Mouse (Mus musculus): ENCODE results near the gene Dld. TPM values are rescaled to one million over a fixed set of nuclear protein-coding genes. Genes with fewer than 3 reads are reported as not detected.

The Dld gene
- total and polyA plus RNA-seq, 3 experiments = 10.7 to 214 (median 146) TPM

DNA sequence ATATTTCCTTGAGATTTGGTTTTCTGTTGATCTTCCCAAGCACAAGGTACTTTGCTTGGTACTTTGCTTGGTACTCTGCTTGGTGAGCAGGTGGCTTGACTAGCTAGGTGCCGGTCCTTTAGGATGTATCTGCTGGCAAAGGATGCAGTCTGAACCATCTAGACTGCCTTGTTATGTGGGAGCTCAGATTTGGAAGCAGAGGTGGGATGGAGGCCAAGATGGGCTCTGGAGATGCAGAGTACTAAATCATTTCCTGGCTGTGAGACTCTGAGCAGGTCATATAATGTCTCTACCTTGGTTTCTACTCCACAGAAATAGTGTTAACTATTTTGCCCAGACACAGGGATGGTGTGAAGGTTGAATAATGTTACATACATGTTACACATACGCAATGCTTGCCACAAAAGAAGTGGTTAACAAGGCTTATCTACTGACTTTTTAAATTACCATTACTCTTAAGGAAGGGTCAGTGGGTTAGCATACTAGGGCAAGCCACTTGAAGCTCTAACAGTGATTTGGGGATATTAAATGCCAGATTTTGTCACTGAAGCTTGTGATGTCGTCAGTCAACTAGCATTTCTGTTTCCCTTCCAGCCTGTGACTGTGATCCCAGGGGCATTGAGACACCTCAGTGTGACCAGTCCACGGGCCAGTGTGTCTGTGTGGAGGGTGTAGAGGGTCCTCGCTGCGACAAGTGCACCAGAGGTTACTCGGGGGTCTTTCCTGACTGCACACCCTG is 33.4 kb downstream of the Dld start:
- Histone ChIP-seq H3K27me3 (ENCODE audit: insufficient read depth, low read length) (peaks cover 22% of the 10 kb centered on the region), H3K4me1 (ENCODE audit: insufficient read depth, low read depth, low read length) (no peaks in the 10 kb centered on the region; the same call in 1 of the 2 replicates), H3K36me3 (replicated peaks) (no peaks in the 10 kb centered on the region), H3K9me3 (replicated peaks) (no peaks in the 10 kb centered on the region), H3K4me3 (ENCODE audit: low read depth, low read length) (no peak overlapping the region)
- DNase-seq (ENCODE audit: low spot score) (no peak), ATAC-seq (ENCODE audit: extremely low read depth, insufficient number of reproducible peaks, low FRiP score, poor library complexity, severe bottlenecking) (no peak)
- no peak for TF ChIP-seq GATA1 (IDR thresholded peaks at IDR 0.05; ENCODE audit: borderline replicate concordance, low read length)
- TF ChIP-seq POLR2AphosphoS5 (IDR thresholded peaks at IDR 0.05; ENCODE audit: insufficient replicate concordance, low read depth, low read length) = no peak
- TF ChIP-seq TAL1 (conservative IDR thresholded peaks at IDR 0.05; ENCODE audit: low read depth, low read length) = no peak
- TF ChIP-seq GATA2 (IDR thresholded peaks at IDR 0.05; ENCODE audit: borderline replicate concordance, low read depth, low read length) = no peak

DNA sequence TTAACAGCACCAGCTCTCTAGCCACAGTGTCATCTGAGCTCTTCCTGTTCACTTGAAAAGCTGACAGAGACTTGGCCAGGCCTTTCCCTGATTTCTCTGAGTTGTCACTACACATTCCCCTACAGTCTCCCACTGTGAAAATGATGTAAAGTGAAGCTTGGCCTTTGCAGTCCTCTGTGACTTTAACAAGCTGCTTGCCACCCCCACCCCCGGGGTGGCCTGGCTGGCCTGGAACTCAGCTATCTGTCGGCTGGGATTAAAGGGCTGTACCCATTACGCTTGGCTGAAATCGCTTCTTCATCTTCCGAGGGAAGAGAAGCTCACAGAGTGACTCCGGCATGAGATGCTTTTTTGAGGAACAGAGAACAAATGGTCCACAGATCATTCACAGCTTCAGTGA is 35.3 kb downstream of the Dld start:
- no peak for ATAC-seq (ENCODE audit: extremely low read depth, insufficient number of reproducible peaks, low FRiP score, poor library complexity, severe bottlenecking)
- no peak for TF ChIP-seq CTCF (IDR thresholded peaks at IDR 0.05; ENCODE audit: low read depth, low read length)
- TF ChIP-seq TAL1 (conservative IDR thresholded peaks at IDR 0.05; ENCODE audit: low read depth, low read length) = no peak
- TF ChIP-seq GATA1 (IDR thresholded peaks at IDR 0.05; ENCODE audit: borderline replicate concordance, low read length) = no peak
- TF ChIP-seq POLR2AphosphoS5 (IDR thresholded peaks at IDR 0.05; ENCODE audit: insufficient replicate concordance, low read depth, low read length) = no peak
- no peak for TF ChIP-seq GATA2 (IDR thresholded peaks at IDR 0.05; ENCODE audit: borderline replicate concordance, low read depth, low read length)
- no peaks in the 10 kb centered on the region; the same call in 1 of the 2 replicates for H3K4me1 ChIP-seq (ENCODE audit: insufficient read depth, low read depth, low read length)
- no peak for DNase-seq (ENCODE audit: low spot score)
- H3K36me3 ChIP-seq (replicated peaks) = no peaks in the 10 kb centered on the region
- H3K27me3 ChIP-seq (ENCODE audit: insufficient read depth, low read length) = peaks cover 19% of the 10 kb centered on the region
- no peaks in the 10 kb centered on the region for H3K9me3 ChIP-seq (replicated peaks)
- no peak overlapping the region for H3K4me3 ChIP-seq (ENCODE audit: low read depth, low read length)

DNA sequence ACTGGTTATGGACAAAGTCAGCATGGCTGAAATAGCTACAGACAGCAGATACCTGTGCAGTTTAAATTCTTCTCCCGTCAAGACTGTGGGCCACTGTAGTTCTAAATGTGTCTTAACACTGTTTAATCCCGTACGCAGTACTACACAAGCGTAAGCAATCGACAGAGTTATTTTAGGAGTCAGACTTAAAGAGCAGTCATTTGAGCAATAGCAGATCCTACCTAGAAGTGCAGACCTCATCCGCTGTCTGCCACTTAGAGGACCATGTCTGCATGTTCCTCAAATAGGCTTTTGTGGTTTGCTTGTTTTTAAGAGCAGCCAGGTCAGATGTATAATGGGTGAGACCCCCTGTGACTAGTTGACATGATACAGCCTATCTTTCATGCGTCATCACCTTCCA is 36.9 kb downstream of the Dld start:
- ATAC-seq (ENCODE audit: extremely low read depth, insufficient number of reproducible peaks, low FRiP score, poor library complexity, severe bottlenecking) = no peak
- TF ChIP-seq GATA1 (IDR thresholded peaks at IDR 0.05; ENCODE audit: borderline replicate concordance, low read length) (no peak), GATA2 (IDR thresholded peaks at IDR 0.05; ENCODE audit: borderline replicate concordance, low read depth, low read length) (no peak), TAL1 (conservative IDR thresholded peaks at IDR 0.05; ENCODE audit: low read depth, low read length) (no peak), POLR2AphosphoS5 (IDR thresholded peaks at IDR 0.05; ENCODE audit: insufficient replicate concordance, low read depth, low read length) (no peak), CTCF (IDR thresholded peaks at IDR 0.05; ENCODE audit: low read depth, low read length) (no peak)
- Histone ChIP-seq H3K9me3 (replicated peaks) (no peaks in the 10 kb centered on the region), H3K4me1 (ENCODE audit: insufficient read depth, low read depth, low read length) (no peaks in the 10 kb centered on the region; the same call in 1 of the 2 replicates), H3K36me3 (replicated peaks) (no peaks in the 10 kb centered on the region), H3K4me3 (ENCODE audit: low read depth, low read length) (no peak overlapping the region), H3K27me3 (ENCODE audit: insufficient read depth, low read length) (peaks cover 17% of the 10 kb centered on the region)
- no peak for DNase-seq (ENCODE audit: low spot score)

DNA sequence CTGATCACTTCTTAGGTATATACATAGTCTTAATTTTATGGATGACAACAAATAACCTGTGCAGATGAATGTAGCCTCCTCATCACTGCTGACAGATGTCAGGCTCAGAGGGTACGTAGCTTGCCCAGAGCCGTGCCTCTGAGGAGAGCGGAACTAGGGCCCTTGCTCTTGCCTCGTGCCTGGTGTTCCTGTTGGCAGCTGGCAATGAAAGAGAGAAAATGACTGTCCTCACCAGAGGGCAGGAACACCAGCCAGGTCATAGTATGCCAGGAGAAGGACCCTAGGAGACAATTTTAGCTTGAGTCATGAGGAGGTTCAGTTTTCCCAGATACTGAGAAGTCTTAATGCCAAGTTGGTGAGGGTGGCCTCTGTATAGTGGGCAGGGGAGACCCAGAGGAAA is 38.1 kb downstream of the Dld start:
- Histone ChIP-seq H3K9me3 (replicated peaks) (no peaks in the 10 kb centered on the region), H3K4me1 (ENCODE audit: insufficient read depth, low read depth, low read length) (no peaks in the 10 kb centered on the region; the same call in 1 of the 2 replicates), H3K36me3 (replicated peaks) (no peaks in the 10 kb centered on the region), H3K27me3 (ENCODE audit: insufficient read depth, low read length) (peaks cover 15% of the 10 kb centered on the region), H3K4me3 (ENCODE audit: low read depth, low read length) (no peak overlapping the region)
- ATAC-seq (ENCODE audit: extremely low read depth, insufficient number of reproducible peaks, low FRiP score, poor library complexity, severe bottlenecking) = no peak
- no peak for DNase-seq (ENCODE audit: low spot score)
- TF ChIP-seq POLR2AphosphoS5 (IDR thresholded peaks at IDR 0.05; ENCODE audit: insufficient replicate concordance, low read depth, low read length) (no peak), GATA1 (IDR thresholded peaks at IDR 0.05; ENCODE audit: borderline replicate concordance, low read length) (no peak), CTCF (IDR thresholded peaks at IDR 0.05; ENCODE audit: low read depth, low read length) (no peak), TAL1 (conservative IDR thresholded peaks at IDR 0.05; ENCODE audit: low read depth, low read length) (no peak)

DNA sequence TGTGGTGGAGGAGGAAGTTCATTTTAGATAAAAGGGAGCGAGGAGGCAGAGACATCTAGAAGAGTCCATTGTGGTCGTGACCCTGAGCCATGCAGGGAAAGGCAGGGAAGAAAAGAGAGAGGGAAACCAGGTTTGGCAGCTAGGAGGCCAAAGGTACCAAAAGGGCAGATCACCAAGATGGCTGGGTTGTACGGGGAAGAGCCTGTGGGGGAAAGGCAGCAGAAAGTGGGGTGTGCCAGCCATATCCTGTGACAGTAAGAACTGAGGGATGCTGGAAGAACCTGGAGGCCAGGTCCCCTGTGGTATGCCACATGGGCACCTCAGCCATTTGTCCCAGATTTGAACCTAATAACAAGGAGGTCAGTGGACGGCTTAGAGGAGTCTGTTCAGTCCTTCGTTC is 39.0 kb downstream of the Dld start:
- peaks cover 17% of the 10 kb centered on the region for H3K27me3 ChIP-seq (ENCODE audit: insufficient read depth, low read length)
- TF ChIP-seq CTCF (IDR thresholded peaks at IDR 0.05; ENCODE audit: low read depth, low read length) (no peak), POLR2AphosphoS5 (IDR thresholded peaks at IDR 0.05; ENCODE audit: insufficient replicate concordance, low read depth, low read length) (no peak), TAL1 (conservative IDR thresholded peaks at IDR 0.05; ENCODE audit: low read depth, low read length) (no peak), GATA1 (IDR thresholded peaks at IDR 0.05; ENCODE audit: borderline replicate concordance, low read length) (no peak), GATA2 (IDR thresholded peaks at IDR 0.05; ENCODE audit: borderline replicate concordance, low read depth, low read length) (no peak)
- ATAC-seq (ENCODE audit: extremely low read depth, insufficient number of reproducible peaks, low FRiP score, poor library complexity, severe bottlenecking) (no peak), DNase-seq (ENCODE audit: low spot score) (no peak)
- no peaks in the 10 kb centered on the region for H3K9me3 ChIP-seq (replicated peaks)
- no peaks in the 10 kb centered on the region; the same call in 1 of the 2 replicates for H3K4me1 ChIP-seq (ENCODE audit: insufficient read depth, low read depth, low read length)
- H3K4me3 ChIP-seq (ENCODE audit: low read depth, low read length) = no peak overlapping the region
- no peaks in the 10 kb centered on the region for H3K36me3 ChIP-seq (replicated peaks)

DNA sequence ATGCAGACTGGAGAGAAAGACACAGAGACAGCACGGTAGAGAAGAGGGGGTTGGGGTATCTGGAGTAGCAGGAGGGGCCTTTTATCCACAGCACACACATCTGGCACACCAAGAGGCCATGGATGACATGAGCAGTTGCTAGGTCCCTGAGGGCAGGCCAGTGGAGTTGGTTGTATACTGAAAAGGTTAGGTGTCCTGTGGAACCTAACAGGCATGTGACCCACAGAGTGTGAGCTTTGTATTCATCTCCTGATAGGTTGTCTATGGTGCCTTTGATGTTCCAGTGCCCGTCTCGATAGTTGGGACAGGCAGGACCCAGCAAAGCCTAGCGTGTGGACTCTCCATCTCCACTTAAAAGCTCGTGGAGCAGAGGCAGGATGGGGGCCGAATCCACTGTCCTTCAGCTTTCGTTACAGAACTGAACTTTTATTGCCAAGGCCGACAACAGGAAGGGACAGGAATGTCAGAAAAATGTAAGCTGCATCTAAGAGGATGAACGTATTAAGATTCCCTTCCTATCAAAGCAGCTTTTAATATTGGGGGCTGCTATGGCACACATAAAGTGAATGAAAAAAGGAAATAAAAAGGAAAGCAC is 39.5 kb downstream of the Dld start:
- Histone ChIP-seq H3K36me3 (replicated peaks) (no peaks in the 10 kb centered on the region), H3K4me1 (ENCODE audit: insufficient read depth, low read depth, low read length) (no peaks in the 10 kb centered on the region; the same call in 1 of the 2 replicates), H3K4me3 (ENCODE audit: low read depth, low read length) (no peak overlapping the region), H3K9me3 (replicated peaks) (no peaks in the 10 kb centered on the region), H3K27me3 (ENCODE audit: insufficient read depth, low read length) (peaks cover 18% of the 10 kb centered on the region)
- DNase-seq (ENCODE audit: low spot score) (no peak), ATAC-seq (ENCODE audit: extremely low read depth, insufficient number of reproducible peaks, low FRiP score, poor library complexity, severe bottlenecking) (no peak)
- TF ChIP-seq GATA2 (IDR thresholded peaks at IDR 0.05; ENCODE audit: borderline replicate concordance, low read depth, low read length) (no peak), POLR2AphosphoS5 (IDR thresholded peaks at IDR 0.05; ENCODE audit: insufficient replicate concordance, low read depth, low read length) (no peak), GATA1 (IDR thresholded peaks at IDR 0.05; ENCODE audit: borderline replicate concordance, low read length) (no peak), CTCF (IDR thresholded peaks at IDR 0.05; ENCODE audit: low read depth, low read length) (no peak), TAL1 (conservative IDR thresholded peaks at IDR 0.05; ENCODE audit: low read depth, low read length) (no peak)
